Comparison of ENCODE assay signal across 11 mouse cellular contexts in genomic region chr17:50490644-50491430, GRCm38 (mm10).
"Had no signal": no experiment of that assay in that cellular context is flagged by ENCODE, and none has a peak within 500 bp of the region (broad histone marks: within the 10 kb centered on the region; RNA-seq: fewer than 3 reads in every experiment).

No protein-coding gene starts in this region.

- H3K9me3 ChIP-seq: limb, embryonic 12.5 days; liver, embryonic 13.5 days; lung, embryonic 15.5 days; midbrain, embryonic 12.5 days; stomach, embryonic 15.5 days had no signal

- DNase-seq: kidney, postnatal 25 days; liver; liver, embryonic 13.5 days; liver, postnatal 0 days; right cerebral cortex, postnatal 14 days; thymus, adult 2 months; thymus, postnatal 36 days had no signal

- H3K27ac ChIP-seq: limb, embryonic 12.5 days; liver, embryonic 13.5 days; lung, embryonic 15.5 days; midbrain, embryonic 12.5 days; stomach, embryonic 15.5 days had no signal

- H3K4me1 ChIP-seq: liver, embryonic 13.5 days; lung, embryonic 15.5 days; stomach, embryonic 15.5 days had no signal

- H3K36me3 ChIP-seq: limb, embryonic 12.5 days; liver, embryonic 13.5 days; lung, embryonic 15.5 days; midbrain, embryonic 12.5 days; stomach, embryonic 15.5 days had no signal

- H3K27me3 ChIP-seq: limb, embryonic 12.5 days; lung, embryonic 15.5 days; stomach, embryonic 15.5 days had no signal

- H3K4me3 ChIP-seq: limb, embryonic 12.5 days; liver, embryonic 13.5 days; lung, embryonic 15.5 days; midbrain, embryonic 12.5 days; stomach, embryonic 15.5 days had no signal

- H3K9ac ChIP-seq: limb, embryonic 12.5 days; liver, embryonic 13.5 days; liver, postnatal 0 days; lung, embryonic 15.5 days; midbrain, embryonic 12.5 days; stomach, embryonic 15.5 days had no signal

- H3K4me2 ChIP-seq: limb, embryonic 12.5 days; liver, embryonic 13.5 days; lung, embryonic 15.5 days; midbrain, embryonic 12.5 days; stomach, embryonic 15.5 days had no signal

- ATAC-seq: liver, postnatal 0 days had no signal
